Mouse (Mus musculus) ES-E14 (cell line): Measurements from ENCODE around the gene Fbxw10. TPM values are rescaled to one million over a fixed set of nuclear protein-coding genes. Genes with fewer than 3 reads are reported as not detected.

Experiments used
- DNase-seq: peaks from one replicate; pipeline ENCODE4 v3.0.0-alpha.2; 2013; ENCODE audit warnings: low read depth, low spot score
- H3K27ac ChIP-seq: 2 replicates; pipeline ENCODE4 v1.5.1; 2012; ENCODE audit warnings: low read depth, mild to moderate bottlenecking, low read length, moderate library complexity, mixed read lengths; ENCODE audit not compliant: poor library complexity, insufficient read depth, severe bottlenecking
- H3K36me3 ChIP-seq: 2 replicates; pipeline ENCODE4 v1.6.1; 2012; ENCODE audit warnings: mild to moderate bottlenecking, low read length, moderate library complexity, mixed read lengths; ENCODE audit not compliant: control insufficient read depth, poor library complexity, insufficient read depth, severe bottlenecking
- H3K4me1 ChIP-seq, 2 experiments: fragments of 150-350 bp in 1 of 2; sonication (generic) in 1 of 2; 2 replicates each; pipeline ENCODE4 v1.6.1; 2012; ENCODE audit warnings: low read length in 2 of 2, mild to moderate bottlenecking in 1 of 2, mixed read lengths in 1 of 2; ENCODE audit not compliant: control insufficient read depth in 2 of 2, insufficient read depth in 2 of 2, poor library complexity in 1 of 2
- H3K4me3 ChIP-seq, 2 experiments: fragments of 150-350 bp in 1 of 2; sonication (generic) in 1 of 2; 2 replicates each; pipeline ENCODE4 v1.5.1; 2012; ENCODE audit warnings: low read length in 2 of 2, low read depth in 1 of 2, mild to moderate bottlenecking in 1 of 2, mixed read lengths in 1 of 2; ENCODE audit not compliant: insufficient read depth in 1 of 2, poor library complexity in 1 of 2, severe bottlenecking in 1 of 2
- H3K9ac ChIP-seq: 2 replicates; pipeline ENCODE4 v1.6.1; 2012; ENCODE audit warnings: low read depth, mild to moderate bottlenecking, low read length, mixed read lengths; ENCODE audit not compliant: poor library complexity, insufficient read depth, severe bottlenecking
- H3K9me3 ChIP-seq: fragments of 150-350 bp; sonication (generic); 2 replicates; pipeline ENCODE4 v1.6.1; 2012; ENCODE audit warnings: low read depth, mild to moderate bottlenecking, low read length; ENCODE audit not compliant: control insufficient read depth, insufficient read depth
- CHD2 ChIP-seq: IDR thresholded peaks from 2 replicates; pipeline ENCODE4 v1.6.1; 2014; ENCODE audit warnings: mild to moderate bottlenecking, low read depth, low read length, inconsistent platforms
- HCFC1 ChIP-seq: IDR thresholded peaks from 2 replicates; pipeline ENCODE4 v1.6.1; 2012; ENCODE audit warnings: low read length, inconsistent platforms, borderline replicate concordance; ENCODE audit not compliant: insufficient read depth
- MAFK ChIP-seq: IDR thresholded peaks from 2 replicates; pipeline ENCODE4 v1.6.1; 2014; ENCODE audit warnings: mild to moderate bottlenecking, low read depth, low read length, inconsistent platforms; ENCODE audit not compliant: insufficient read depth
- ZC3H11A ChIP-seq: IDR thresholded peaks from 2 replicates; pipeline ENCODE4 v1.6.1; 2012; ENCODE audit warnings: low read depth, mild to moderate bottlenecking, inconsistent platforms, low read length, borderline replicate concordance
- ZNF384 ChIP-seq: IDR thresholded peaks from 2 replicates; pipeline ENCODE4 v1.6.1; 2012; ENCODE audit warnings: low read depth, low read length, inconsistent platforms
- in situ Hi-C, 2 experiments: fragments of 600-800 bp; cut with MboI; formaldehyde crosslinking; loops; one replicate each; pipeline ENCODE4 v1.15.1; 2025; ENCODE audit warnings: low sequenced_read_pairs in 2 of 2, inconsistent platforms in 1 of 2; ENCODE audit not compliant: unreplicated experiment in 2 of 2
- total RNA-seq: library from RNA; depleted of rRNA; stranded (reverse); fragments of 300-350 nt; gene quantifications from 2 replicates; pipeline ENCODE4 v1.2.3, GENCODE M21; 2012

The Fbxw10 gene
- total RNA-seq, 1 experiment, result 0.85 TPM

GRCm38 (mm10) chr11:62913141-62913540 lies 66.3 kb downstream of the Fbxw10 start:
- no peak for DNase-seq
- H3K9me3 ChIP-seq, result no peaks in the 10 kb centered on the region
- H3K36me3 ChIP-seq, result no peaks in the 10 kb centered on the region
- no peak overlapping the region for H3K27ac ChIP-seq
- H3K4me3 ChIP-seq, result no peak overlapping the region
- in situ Hi-C loops, result loop anchor here in 1 of 2 experiments (10.0 kb wide), 1 partner anchor 158 kb away; the partner anchor contains the start of gene Gm10428
- H3K9ac ChIP-seq, result no peak overlapping the region
- no peaks in the 10 kb centered on the region for H3K4me1 ChIP-seq
- TF ChIP-seq CHD2, result no peak
- no peak for TF ChIP-seq HCFC1
- TF ChIP-seq ZNF384, result no peak
- TF ChIP-seq MAFK, result no peak
- no peak for TF ChIP-seq ZC3H11A

GRCm38 (mm10) chr11:62914532-62914931 lies 67.7 kb downstream of the Fbxw10 start:
- Histone ChIP-seq H3K9ac (no peak overlapping the region), H3K36me3 (no peaks in the 10 kb centered on the region), H3K4me3 (no peak overlapping the region), H3K9me3 (no peaks in the 10 kb centered on the region), H3K27ac (no peak overlapping the region), H3K4me1 (no peaks in the 10 kb centered on the region)
- in situ Hi-C loops, result loop anchor here in 1 of 2 experiments (10.0 kb wide), 1 partner anchor 160 kb away; the partner anchor contains the start of gene Gm10428
- no peak for TF ChIP-seq CHD2
- no peak for TF ChIP-seq MAFK
- TF ChIP-seq HCFC1, result no peak
- no peak for TF ChIP-seq ZNF384
- TF ChIP-seq ZC3H11A, result no peak
- DNase-seq, result no peak

GRCm38 (mm10) chr11:62915486-62915885 lies 68.6 kb downstream of the Fbxw10 start:
- TF ChIP-seq HCFC1 (no peak), MAFK (no peak), ZNF384 (no peak), CHD2 (no peak), ZC3H11A (no peak)
- no peak for DNase-seq
- H3K4me3 ChIP-seq, result no peak overlapping the region
- H3K9ac ChIP-seq, result no peak overlapping the region
- H3K9me3 ChIP-seq, result no peaks in the 10 kb centered on the region
- no peak overlapping the region for H3K27ac ChIP-seq
- H3K4me1 ChIP-seq, result no peaks in the 10 kb centered on the region
- no peaks in the 10 kb centered on the region for H3K36me3 ChIP-seq
- in situ Hi-C loops, result loop anchor here in 1 of 2 experiments (10.0 kb wide), 1 partner anchor 161 kb away; the partner anchor contains the start of gene Gm10428

GRCm38 (mm10) chr11:62916765-62917164 lies 69.9 kb downstream of the Fbxw10 start:
- no peak for DNase-seq
- no peak overlapping the region for H3K27ac ChIP-seq
- in situ Hi-C loops, result loop anchor here in 1 of 2 experiments (10.0 kb wide), 1 partner anchor 162 kb away; the partner anchor contains the start of gene Gm10428
- no peak overlapping the region for H3K9ac ChIP-seq
- H3K36me3 ChIP-seq, result no peaks in the 10 kb centered on the region
- no peak overlapping the region for H3K4me3 ChIP-seq
- H3K9me3 ChIP-seq, result no peaks in the 10 kb centered on the region
- no peak for TF ChIP-seq HCFC1
- TF ChIP-seq ZNF384, result no peak
- TF ChIP-seq ZC3H11A, result no peak
- TF ChIP-seq MAFK, result no peak
- no peak for TF ChIP-seq CHD2
- H3K4me1 ChIP-seq, result no peaks in the 10 kb centered on the region
